Mouse (Mus musculus) lung, postnatal 14 days (tissue): Measurements from ENCODE around the gene Usp48.

Experiments
- DNase-seq: peaks from one replicate; pipeline ENCODE4 v3.0.0; 2021

Usp48 gene

DNA sequence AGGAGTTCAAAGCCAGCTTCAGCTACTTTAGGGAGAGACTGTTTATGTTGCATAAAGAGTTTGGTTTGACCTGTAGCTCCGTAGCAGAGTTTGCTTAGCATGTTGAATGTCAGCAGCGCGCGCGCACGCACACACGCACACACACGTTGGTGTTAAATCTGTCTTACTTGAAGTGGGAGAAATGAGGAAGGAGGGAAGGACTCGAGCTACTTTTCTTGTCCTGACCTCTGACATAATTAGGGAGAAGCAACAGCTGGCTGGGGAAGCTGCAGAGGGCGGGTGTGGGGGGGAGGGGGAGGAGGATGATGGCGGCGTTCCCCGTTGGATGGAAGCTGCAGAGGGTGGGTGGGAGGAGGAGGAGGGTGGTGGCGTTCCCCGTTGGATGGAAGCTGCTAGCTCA is 16.7 kb downstream of the Usp48 start:
- no peak for DNase-seq

- DNase-seq: no peak
Observed at GRCm38 (mm10) chr4:137622847-137623246, 29.3 kb downstream of the Usp48 start.

GRCm38 (mm10) chr4:137627476-137628235 is 34.1 kb downstream of the Usp48 start:
- no peak for DNase-seq

DNA sequence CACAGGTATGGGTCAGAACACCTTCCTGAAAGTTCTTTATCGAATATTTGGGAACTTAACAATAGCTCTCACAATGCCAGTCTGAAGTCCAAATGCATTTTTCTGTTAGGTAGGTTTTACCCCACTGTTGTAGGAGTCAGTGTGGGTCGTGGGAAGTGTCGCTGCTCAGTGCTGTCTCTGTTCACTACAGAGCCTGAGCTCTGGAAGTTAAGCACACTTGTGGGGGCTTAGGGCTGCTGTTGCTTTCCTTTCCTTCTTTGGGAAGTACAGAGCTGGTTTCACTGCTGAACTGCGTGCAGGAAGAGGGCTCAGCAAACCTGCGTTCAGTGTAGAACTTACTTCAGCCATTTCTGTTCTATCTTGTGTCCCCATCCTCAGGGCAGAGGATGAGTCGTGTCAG is 34.8 kb downstream of the Usp48 start:
- no peak for DNase-seq

DNA sequence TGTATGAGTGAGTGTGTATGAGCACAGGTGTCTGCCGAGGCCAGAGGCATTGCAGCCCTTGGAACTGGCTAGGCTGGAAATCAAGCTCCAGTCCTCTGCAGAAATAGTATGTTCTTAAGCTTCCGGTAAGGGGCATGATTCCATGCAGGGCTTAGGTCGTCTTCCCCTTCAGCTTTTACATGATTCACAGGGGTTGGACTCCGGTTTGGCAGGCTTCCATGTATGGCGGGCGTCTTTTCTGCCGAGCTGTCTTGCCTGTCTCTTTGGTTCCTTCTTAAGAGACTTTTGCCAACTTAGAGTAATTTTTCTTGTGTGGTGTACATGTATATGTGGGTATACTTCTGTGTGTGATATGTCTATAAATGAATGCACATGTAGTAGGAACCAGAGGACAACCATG is 35.8 kb downstream of the Usp48 start:
- DNase-seq: no peak

- no peak for DNase-seq
Observed at GRCm38 (mm10) chr4:137630153-137630552, 36.6 kb downstream of the Usp48 start.

- DNase-seq: no peak
Observed at GRCm38 (mm10) chr4:137631596-137631995, 38.0 kb downstream of the Usp48 start.

DNA sequence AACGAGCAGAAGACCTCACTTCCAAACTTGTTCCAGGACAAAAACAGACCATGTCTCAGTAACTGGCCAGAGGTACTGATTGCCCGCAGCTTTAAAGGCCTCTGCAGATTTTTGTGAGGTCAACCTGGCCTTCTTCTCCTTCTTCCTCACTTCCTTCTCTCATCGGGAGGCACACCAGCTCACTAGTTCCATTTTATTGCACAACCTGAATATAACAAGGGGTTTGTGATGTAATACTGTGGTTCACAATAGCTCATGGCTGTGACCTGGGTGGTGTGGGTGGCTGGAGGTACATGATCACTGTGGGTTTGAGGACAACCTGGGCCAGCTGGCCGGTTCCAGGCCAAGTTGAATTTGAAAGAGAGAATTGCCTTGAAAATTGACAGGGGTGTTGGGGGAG is 39.8 kb downstream of the Usp48 start:
- no peak for DNase-seq

GRCm38 (mm10) chr4:137636597-137636996 is 43.0 kb downstream of the Usp48 start:
- DNase-seq: no peak

- DNase-seq: no peak
Observed at GRCm38 (mm10) chr4:137641556-137641955, 48.0 kb downstream of the Usp48 start.

DNA sequence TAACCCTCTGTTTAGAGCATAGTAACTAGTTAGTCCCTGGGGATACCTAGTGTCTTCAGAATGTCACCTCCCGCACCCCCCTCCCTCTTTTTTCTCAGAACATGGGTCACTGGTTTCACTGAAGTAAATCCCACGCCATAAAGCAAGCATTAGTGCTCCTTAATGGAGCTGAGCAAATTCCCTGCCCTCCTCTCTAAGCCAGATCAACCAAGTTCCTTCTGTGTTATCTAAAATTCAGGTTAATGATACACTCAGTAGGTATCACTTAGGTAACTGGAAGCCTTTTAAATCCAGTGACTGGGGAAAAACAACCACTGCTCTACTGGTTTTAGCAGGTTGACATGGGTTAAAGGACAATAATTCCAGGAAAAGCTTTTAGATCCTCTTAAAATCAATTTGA is 48.5 kb downstream of the Usp48 start:
- DNase-seq: no peak

DNA sequence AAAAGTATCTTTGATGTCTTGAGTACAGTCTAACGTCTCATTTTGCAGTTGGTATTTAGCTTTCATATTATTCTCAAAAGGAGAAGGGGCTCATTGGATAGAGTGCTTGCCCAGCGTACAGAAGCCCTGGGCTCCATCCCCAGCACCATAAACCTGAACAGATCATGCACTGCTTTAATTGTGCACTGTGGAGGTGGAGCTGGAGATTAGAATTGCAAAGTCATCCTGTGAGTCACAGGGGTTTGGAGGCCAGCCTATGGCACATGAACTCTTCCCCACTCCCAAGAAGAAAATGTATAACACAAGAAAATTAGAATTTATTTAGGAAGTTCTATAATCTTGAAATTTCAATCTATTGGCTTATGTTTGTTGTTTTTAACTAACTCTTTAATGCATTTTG is 49.9 kb downstream of the Usp48 start:
- no peak for DNase-seq

- DNase-seq: no peak
Observed at GRCm38 (mm10) chr4:137646262-137646661, 52.7 kb downstream of the Usp48 start.

- no peak for DNase-seq
Observed at GRCm38 (mm10) chr4:137647648-137648047, 54.1 kb downstream of the Usp48 start.

DNA sequence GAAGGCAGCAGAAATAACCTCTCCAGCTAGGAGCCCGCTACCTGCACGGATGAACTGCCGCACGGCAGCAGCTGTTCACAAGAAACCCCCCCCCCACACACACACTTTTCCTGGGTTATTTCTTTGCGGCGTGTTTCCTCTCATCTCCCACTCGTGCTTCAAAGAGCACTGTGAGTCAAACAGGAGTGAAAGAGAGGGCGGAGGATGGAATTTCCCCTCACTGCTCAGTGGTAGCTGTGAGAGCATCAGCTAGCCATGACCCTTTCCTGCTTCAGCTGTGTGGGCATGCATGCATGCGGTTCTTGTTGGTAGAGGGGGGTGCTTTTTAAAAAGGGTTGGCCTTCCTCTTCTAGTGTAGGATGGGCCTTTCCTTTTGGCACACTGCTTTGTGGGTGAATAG is 54.7 kb downstream of the Usp48 start:
- DNase-seq: no peak

- no peak for DNase-seq
Observed at GRCm38 (mm10) chr4:137650912-137651311, 57.4 kb downstream of the Usp48 start.

DNA sequence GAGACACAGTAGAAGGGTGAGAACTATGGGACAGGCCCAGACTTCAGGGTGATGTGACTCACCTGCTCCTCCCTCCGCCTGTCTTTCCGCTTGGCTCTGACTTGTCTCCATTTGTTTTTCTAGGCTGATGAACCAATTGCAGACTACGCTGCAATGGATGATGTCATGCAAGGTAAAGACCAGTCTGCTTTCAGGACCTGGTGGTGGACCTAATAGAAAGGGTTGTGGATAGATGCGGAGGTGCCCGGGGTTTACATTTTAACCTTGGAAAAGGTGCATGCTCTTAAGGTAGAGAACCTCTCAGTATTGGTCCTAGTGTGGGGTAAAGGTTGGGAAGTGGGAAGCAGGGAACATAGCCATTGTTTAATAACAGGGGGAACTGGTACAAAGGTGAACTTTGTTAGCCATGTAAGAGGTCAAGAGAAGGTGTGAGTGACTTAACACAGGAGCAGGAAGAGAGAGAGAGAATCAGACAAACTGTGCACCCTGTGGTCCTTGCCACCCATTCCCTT is 59.3 kb downstream of the Usp48 start:
- DNase-seq: no peak

GRCm38 (mm10) chr4:137655241-137656031 is 61.9 kb downstream of the Usp48 start:
- no peak for DNase-seq

- no peak for DNase-seq
Observed at GRCm38 (mm10) chr4:137657674-137658073, 64.1 kb downstream of the Usp48 start.

DNA sequence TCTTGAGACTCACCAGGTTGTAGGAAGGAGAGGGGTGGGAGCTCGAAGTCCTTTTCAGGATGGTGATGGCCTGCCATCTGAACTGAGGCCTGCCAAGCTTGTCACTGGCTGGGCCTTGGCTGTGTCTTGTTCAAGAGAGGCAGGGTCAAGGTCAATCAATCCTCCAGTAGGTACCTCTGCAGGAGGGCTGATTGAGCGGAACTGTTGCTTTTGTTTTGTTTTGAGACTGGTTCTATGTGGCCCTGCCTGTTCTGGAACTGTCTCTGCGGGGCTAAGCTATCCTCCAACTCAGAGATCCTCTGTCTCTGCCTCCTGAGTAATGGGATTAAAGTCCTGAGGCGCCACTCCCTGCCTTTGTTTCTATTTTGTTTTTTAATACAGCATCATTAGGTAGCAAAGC is 66.0 kb downstream of the Usp48 start:
- DNase-seq: no peak

- DNase-seq: peak; percentile 47
Observed at GRCm38 (mm10) chr4:137660364-137661077, 67.0 kb downstream of the Usp48 start.

DNA sequence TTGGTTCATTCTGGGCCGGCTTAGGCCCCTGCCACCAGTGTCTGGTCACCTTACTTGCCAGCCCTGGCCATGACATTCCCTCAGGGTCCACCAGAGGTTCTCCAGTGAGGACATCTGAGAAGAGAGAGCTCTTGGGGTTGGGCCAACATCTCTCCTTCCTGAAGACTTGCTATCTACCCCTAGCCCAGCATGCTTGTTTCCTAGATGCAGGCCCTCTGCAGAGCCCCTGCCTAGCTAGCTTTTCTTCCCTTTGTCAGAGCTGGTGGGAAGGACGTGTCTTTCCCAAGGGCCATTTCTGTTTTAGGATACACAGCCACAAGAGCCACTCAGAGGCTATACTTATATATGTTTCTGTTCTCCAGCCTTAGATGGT is 67.5 kb downstream of the Usp48 start:
- no peak for DNase-seq

DNA sequence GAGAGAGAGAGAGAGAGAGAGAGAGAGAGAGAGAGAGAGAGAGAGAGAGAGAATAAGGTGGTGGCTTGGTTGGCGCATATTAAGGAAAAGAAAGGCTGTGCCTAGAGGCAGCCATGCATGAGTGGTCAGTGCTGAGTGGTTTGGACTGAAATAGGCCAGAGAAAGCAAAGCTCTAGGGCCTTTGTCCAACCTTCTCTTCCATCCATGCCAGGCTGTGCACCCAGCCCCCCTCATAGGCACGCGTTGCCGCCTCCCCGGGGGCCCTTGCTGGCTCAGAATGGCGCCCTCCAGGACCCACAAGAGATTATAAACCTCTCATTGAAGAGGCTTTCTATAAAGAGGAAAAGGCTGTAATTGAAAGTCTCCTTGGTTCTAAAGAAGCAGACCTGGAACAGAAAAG is 68.0 kb downstream of the Usp48 start:
- no peak for DNase-seq

- DNase-seq: no peak
Observed at GRCm38 (mm10) chr4:137663491-137663890, 69.9 kb downstream of the Usp48 start.
